Mouse (Mus musculus) heart, postnatal 10 days (tissue): ENCODE results near the gene Zfp668. TPM values are rescaled to one million over a fixed set of nuclear protein-coding genes. Genes with fewer than 3 reads are reported as not detected.

Experiments used
- DNase-seq, 2 experiments: peaks; one replicate each; pipeline ENCODE4 v3.0.0; 2021
- intact Hi-C: fragments of 180-260 bp; cut with DNase I; formaldehyde crosslinking; loops from one replicate; pipeline ENCODE4 v1.15.1; 2025
- total RNA-seq, 2 experiments: library from RNA; stranded (reverse); gene quantifications; 2 replicates each; pipeline ENCODE4 v1.2.3; 2021

The Zfp668 gene
- 1 to 10 TPM; 5.8 to 8.0 TPM for total RNA-seq

DNA sequence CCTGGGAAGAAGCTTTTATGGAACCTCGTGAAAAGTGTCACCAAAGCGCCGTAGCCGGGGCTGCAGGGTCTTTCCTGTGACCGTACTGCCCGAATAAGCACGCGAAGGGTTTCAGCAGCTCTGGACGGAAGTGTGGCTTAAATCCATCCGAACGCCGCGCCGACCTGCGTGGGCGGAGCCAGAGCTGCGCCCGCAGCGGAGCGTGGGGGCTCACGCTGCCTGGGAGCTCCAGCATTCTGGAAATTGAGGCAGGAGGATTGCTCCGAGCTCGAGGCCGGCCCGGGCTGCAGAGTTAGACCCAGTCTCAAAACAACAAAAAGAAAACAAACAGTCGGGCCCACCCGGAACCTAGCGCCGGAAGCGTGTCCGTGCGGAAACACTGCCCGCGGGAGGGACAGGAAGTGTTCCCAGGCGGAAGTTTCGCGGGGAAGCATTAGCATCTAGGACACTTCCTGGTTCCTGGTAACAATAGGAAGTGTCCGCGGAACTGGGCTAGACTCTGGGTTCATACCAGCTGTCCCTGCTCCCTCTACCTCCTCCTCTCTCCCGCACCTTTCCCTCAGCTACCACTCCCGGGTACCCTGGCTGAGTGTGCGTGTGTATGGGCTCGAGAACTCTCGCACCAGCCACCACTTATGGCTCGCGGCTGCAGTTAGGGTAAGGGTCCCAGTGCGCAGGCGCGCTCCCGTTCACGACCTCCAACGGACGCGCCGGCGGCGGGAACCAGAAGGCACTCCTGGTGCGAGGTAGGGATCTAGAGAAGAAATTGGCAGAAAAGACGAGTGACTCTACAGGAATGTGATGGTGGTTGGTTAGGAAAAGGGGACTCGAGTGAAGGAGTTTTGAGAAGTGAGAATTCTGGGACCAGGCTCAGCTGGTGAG, at the start of gene Zfp668:
Gene Zfp668 (minus strand): TSS at position 362 of the 882 bp plus-strand sequence.
- peak; percentile 93 to 96 for DNase-seq
- intact Hi-C loops: loop anchor here (5.0 kb wide), 1 partner anchor 74 kb away; the partner anchor contains the start of gene Hsd3b7

DNA sequence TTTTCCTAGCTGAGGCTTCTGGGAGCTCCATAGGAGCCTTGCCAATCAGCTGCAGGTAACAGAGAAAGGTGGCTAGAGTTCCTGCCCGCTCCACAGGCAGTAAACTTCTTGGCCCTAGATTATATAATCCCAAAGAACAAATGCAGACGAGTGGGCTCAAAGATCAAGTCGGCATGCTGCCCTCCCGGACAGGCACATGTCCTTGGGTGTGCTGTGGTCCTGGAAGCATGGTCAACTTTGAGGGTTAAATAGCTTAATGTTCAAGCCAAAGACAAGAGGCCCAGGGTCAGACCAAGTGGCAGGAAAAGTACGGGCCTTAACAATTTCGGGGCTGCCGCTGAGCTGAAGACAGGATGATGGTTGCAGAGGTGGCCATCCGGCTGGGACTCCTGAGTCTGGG, 49.4 kb upstream of the Zfp668 start:
- intact Hi-C loops: no loop called here
- DNase-seq: no peak

DNA sequence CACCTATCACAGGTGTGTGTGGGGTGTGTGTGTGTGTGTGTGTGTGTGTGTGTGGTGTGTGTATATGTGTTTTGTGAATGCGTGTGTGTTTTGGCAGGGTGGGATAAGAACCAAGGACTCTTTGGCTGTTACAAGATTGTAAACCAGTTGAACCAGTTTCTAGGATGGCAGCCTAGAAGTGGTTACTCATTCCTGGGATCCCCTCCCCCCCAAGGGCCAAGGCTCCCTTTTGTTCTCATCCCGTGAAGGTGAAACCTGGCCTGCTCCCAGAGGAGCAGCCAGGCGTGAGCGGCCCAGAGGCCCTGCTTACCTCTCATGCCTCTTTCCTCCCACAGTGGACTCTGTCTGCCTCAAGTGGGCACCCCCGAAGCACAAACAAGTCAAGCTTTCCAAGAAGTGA, 48.6 kb upstream of the Zfp668 start:
- intact Hi-C loops: no loop called here
- no peak for DNase-seq

DNA sequence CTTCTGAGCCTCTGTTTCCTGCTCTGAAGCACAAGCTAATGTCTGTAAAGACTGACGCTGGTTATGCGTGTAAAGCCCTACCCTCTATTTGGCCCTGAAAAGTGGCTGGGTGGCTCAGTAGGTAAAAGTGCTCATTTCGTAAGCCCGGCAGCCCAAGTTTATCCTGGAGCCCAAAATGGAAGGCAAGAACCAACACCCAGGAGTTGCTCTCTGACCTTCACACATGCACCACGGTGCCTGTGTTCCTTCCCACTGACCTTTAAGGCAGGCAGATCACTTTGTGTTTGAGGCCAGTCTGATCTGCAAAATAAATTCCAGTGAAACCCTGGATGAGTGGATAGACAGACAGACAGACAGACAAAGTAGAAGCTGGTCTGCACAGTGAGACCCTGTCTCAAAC, 47.1 kb upstream of the Zfp668 start:
- DNase-seq: no peak
- intact Hi-C loops: no loop called here

DNA sequence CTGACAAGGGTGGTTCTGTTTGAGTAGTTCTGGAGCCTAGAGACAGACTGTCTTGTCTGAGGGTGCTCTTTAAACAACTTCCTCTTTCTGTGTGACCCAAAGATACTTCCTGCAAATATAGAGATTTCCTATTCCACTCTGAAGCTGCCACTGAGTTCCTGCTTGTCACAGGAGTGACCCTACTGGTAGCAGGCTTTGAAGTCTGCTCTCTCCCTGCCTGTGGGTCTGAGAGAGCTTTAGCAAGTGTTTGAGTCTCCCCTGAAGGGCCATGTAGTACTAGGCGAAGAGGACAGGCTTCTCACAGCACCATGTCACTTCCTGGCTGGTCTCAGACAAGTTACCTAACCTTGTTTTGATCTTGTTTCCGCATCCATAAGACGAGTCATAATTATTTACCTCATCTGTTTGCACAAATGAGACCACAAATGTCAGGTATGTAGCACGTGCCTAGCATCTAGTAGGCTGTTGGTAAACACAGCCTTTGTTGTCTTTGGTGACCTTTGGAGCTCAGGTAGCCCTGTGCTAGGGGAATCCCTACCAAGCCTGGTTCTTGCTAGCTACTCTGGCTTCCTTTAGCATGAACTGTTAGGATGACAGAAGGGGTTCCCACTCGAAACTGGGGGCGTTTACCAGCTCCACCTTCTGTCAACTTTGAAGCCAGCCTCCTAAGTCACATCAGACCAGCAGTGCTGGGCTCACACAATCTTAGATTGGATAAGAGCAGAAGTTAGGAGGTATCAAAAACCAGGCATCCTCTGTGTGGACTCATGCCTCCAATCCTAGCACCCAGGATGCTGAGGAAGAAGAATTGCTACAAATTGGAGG, 46.0 kb upstream of the Zfp668 start:
- DNase-seq: no peak
- intact Hi-C loops: no loop called here

DNA sequence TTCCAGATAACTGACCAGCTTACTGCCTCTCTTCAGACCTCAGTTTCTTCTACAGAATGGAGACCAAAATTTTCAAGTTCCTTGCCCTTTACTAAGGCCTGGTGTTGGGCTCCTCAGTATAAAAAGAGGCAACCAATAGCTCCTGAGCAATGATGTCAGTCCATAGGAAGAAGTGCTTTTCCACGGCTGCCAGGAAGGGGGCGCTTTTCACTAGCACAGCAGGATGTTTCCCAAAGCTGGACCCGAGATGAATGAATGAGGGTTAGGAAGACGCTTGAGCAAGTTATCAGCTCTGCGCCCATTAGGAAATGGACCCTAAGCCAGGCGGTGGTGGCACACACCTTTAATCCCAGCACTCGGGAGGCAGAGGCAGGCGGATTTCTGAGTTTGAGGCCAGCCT, 44.9 kb upstream of the Zfp668 start:
- DNase-seq: peak in 1 of 2 experiments; percentile 34
- intact Hi-C loops: no loop called here

DNA sequence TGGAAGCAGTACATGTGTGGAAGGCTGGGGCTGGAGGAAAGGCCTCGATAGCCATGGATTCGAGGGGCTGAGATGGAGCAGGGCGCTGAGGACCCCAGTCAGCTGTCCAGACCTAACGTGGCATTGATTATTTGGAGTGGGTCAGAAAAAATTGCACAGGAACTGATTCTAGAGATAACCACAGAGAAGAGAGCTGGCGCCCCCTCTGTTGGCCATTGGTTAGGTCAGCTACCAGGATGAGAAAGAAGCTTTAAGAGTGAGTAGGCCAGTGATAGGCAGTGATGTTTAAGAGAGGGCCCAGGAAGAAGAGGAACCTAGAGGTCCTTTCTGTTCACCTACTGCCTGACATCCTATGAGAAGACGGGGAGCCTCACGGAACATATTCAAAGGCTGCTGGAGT, 42.7 kb upstream of the Zfp668 start:
- intact Hi-C loops: no loop called here

DNA sequence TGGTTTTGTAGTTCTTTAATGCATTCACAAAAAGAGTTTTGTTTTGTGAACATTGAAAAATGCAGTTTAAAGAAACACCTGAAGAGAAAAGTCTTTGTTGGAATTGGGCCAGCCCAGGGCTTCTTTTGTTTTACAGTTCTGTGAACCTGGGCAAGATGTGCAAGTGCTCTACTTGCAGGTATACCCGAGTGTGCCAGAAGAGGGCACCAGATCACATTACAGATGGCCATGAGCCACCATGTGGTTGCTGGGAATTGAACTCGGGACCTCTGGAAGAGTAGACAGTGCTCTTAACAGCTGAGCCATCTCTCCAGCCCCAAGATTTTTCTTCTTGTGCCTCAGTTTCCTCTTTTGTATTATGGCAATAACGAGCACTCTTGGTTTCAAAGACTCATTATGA, 41.6 kb upstream of the Zfp668 start:
- DNase-seq: peak in 1 of 2 experiments; percentile 55
- intact Hi-C loops: no loop called here

More for the DNA sequence above, 42.7 kb upstream of the Zfp668 start:
- peak in 1 of 2 experiments; percentile 26 for DNase-seq

DNA sequence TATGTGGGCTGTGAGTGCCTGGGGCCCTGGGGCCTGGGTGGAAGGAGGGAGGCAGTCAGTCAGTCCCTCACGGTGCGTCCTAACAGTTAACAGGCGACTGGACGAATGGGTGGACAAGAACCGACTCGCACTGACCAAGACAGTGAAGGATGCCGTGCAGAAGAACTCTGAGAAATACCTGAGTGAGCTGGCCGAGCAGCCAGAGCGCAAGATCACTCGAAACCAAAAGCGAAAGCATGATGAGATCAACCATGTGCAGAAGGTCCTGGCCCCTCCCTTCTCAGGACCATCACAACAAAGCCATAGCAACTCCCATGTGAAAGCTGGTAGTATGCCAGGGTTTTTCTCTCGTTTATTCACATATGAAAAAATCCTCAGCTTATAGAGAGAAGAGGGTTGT, 38.7 kb upstream of the Zfp668 start:
- intact Hi-C loops: no loop called here
- no peak for DNase-seq

DNA sequence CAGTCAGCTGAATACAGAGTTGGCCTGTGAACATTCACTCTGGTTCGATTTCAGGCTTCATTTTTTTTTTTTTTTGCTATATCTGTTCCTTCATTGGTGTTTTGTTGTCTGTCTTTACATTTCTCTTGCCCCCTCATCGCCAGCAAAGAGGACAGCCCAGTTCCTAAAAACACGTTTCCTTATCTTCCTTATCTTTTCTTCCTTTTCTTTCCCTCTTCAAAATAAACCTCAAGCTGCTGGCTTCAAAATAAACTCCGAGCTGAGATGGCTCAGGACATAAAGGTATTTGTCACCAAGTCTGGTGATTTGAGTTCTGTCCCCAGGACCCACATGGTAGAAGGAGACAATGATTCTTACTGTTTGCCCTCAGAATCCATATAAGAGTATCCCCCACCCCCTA, 36.3 kb upstream of the Zfp668 start:
- intact Hi-C loops: no loop called here
- DNase-seq: no peak

DNA sequence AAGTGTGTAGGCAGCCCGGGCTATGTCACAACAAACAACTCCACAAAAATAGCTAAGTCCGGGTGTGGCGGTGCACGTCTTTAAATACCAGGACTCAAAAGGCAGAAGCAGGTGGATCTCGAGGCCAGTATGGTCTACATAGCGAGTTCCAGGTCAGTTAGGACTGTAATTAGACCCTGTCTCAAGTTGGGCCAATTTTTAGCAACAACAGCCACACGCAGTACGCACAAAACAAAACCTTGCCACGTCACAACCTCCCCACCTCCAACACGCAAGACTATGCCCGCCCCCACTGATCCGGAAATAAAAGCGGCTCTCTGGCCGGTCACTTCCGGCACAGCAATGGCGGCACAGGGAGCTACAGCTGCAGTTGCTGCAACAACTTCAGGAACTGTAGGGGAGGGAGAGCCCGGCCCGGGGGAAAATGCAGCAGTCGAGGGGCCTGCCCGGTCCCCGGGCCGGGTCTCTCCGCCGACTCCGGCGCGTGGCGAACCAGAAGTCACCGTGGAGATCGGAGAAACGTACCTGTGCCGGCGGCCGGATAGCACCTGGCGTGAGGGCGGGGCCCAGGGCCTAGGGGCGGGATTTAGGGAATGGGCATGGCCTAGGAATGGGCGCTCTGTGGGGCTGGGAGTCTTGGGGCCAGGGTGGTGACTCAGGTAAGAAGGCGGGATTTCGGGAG, 35.7 kb upstream of the Zfp668 start, which contains the start of gene Kat8:
Gene Kat8 (plus strand): TSS at position 327 of the 682 bp plus-strand sequence.
- DNase-seq: peak; percentile 91 to 95
- intact Hi-C loops: no loop called here

DNA sequence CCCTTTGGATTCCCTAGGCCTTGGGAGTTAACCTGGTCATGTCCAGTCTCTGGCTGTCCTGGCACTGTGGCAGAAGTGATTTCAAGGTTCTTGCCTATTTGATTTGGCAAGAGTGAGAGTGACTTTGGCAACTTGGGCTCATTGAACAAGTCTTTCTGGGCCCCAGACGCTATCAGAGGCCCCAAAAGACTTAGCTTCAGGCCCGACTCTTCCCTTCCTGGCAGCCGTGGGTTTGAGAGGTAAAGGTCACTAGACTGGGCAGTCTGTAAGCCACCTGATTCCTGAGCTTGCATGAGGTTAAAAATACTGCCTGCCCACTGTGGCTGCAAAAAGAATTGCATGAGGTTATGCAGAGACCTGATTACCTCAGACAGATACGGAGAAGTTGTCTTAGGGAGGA, 32.0 kb upstream of the Zfp668 start:
- no peak for DNase-seq
- intact Hi-C loops: no loop called here

DNA sequence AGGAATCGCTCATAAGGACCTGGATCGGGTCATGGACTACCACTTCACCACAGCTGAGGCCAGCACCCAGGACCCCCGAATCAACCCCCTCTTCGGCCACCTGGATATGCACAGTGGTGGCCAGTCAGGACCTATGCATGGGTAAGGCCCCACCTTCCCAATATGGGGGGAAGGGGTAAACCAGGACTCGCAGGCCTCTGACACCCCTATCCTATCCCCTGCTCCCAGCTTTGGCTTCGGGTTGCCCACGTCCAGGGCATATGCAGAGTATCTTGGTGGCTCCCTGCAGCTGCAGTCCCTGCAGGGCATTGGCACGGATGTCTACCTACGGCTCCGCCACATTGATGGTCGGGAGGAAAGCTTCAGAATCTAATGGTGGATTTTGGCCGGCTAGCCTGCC, 31.3 kb upstream of the Zfp668 start:
- intact Hi-C loops: no loop called here
- no peak for DNase-seq

DNA sequence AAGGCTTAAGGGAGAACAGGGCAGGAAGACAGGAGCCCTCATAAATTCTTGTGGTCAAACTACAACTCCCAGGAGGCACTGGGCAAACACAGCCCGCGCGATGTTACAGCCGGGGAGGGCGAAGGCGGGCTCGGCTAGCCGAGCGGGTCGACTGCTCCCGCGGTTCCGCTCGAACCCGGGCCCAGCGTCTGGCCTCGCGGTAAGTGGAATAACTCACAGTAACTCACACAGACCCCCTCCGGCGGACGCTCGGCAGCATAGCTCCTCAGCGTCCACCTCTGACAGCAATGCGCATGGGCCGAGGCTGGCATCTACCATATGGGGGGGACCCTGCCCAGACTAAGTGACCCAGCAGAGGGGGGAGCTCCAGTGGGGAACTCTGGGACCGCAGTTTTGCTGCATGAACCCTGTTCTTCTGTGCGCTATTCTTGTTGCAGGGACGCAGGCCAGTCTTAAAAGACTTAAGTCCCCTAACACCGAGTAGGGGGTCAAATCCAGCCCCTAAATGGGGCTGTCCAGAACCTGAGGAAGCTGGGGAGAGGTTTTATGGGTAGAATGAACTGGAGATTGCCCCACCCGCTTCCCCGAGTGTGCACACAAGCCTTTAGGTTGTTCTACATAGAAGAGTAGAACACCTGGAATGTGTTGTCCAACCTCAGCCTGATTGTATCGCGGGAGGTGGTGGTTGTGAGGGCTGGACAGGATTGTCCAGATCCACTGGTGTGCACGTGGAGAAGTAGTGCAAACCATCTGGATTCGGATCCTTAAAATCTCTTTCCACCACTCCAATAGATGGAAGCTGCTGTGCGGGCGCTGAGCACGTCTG, 27.6 kb upstream of the Zfp668 start, which contains the start of gene Bckdk:
Gene Bckdk (plus strand): TSS at position 112 of the 826 bp plus-strand sequence.
- peak; percentile 83 to 89 for DNase-seq
- intact Hi-C loops: no loop called here

DNA sequence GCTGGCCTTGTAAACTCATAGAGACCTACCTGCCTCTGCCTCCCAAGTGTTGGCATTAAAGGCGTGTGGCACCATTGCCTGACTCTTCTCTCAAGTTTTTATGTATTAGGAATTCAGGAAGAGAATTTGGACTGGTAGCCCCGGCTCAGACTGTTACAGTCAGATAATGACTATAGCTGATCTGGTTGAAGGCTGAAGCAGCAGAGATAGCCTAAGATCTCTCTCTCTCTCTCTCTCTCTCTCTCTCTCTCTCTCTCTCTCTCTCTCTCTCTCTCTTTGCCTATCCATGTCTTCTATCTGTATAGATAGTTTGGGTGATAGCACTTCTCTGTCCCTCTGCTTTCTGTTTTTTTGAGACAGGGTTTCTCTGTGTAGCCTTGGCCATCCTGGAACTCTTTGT, 25.1 kb upstream of the Zfp668 start:
- intact Hi-C loops: no loop called here
- no peak for DNase-seq

DNA sequence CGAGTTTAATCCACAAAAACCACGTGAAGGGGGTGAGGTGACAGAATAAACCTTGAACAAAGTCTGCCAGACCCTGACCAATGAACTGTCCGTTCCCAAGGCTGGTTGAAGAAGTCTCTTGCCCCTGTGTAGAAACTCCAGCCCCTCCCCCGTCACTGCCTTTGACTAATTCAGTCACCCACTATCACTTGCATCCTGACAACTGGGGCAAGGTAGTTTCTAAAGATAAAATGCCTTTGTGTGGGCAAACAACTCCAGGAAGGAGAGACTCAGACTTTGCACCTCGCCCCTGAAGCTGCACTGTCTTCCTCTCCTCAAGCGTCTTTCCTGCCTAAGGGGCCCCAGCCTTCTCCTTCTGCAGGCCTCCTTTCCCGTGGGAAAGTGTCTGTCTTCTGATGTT, 23.4 kb upstream of the Zfp668 start:
- intact Hi-C loops: no loop called here
- no peak for DNase-seq

DNA sequence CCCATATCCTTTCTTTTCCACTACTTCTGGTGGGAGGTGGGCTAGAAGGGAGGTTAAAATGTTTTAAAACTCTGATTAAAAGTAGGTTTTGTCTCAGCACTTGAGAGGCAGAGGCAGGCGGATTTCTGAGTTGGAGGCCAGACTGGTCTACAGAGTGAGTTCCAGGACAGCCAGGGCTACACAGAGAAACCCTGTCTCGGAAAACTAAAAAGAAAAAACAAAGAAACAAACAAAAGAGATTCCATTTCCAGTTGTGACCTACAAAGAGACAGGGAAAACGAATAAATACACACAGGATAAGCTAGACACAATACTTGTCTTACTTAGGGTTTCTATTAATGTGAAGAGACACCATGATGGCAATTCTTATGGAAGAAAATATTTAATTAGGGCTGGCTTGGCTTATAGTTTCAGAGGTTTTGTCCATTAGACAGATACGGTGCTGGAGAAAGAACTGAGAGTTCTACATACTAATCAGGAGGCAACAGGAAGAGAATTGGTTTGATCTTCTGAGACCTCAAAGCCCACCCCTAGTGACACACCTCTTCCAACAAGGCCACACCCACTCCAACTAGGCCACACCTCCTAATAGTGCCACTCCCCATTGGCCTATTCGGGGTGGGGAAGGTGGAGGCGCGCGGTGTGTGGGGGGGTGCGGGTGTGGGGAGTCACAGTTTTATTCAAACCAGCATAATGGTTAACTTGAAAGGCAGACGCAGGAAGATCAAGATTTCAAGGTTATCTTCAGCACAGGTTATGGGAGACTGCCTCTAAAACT, 21.7 kb upstream of the Zfp668 start:
- intact Hi-C loops: no loop called here
- DNase-seq: no peak

DNA sequence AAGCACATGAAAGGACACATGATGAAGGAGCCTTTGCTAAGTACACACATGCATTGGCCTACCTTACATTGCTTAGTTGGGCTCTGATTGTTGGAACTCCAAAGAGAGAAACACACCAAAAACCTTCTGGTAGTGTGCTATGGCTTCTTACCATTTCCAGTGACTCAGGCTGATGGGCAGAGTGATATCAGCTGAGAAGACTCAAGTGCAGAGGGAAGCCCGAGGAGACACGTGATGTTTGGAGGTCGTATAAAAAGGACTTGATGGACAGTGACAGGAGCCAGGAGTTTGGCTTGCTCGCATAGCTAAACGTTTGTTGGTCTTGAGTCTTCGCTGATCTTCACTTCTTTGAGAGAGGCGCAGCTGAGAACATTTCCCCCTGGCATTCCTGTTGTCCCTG, 20.9 kb upstream of the Zfp668 start:
- intact Hi-C loops: no loop called here
- no peak for DNase-seq

DNA sequence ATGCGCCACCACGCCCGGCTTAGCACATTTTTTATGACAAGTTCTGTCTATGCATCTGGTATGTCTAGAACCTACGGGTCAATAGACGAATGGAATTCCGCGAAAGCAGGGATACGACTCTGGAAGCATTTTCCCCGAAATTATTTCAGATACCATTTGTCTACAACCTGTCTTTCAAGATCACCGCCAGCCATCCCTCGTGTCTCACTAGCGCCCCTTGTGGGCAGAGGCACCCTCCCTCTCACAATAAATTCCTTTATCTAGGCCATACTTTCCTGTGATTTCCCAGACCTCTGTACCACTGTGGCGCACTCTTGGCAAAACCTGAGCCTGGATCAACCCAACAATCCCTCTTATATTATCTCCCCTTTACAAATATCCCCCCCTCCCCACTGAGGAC, 19.8 kb upstream of the Zfp668 start:
- peak; percentile 48 to 76 for DNase-seq
- intact Hi-C loops: no loop called here
